Mouse (Mus musculus) thymus, postnatal 10 days (tissue): ENCODE measurements around the gene 5330417H12Rik.

ENCODE experiments used
- DNase-seq, 2 experiments: peaks; one replicate each; pipeline ENCODE4 v3.0.0; 2021; ENCODE audit warnings: low spot score in 2 of 2

The 5330417H12Rik gene

GRCm38 (mm10) chr7:107625061-107625460, at the start of gene 5330417H12Rik:
TSS of gene 5330417H12Rik (minus strand) at chr7:107625161.
- no peak for DNase-seq

GRCm38 (mm10) chr7:107668514-107668913, 43.6 kb upstream of the 5330417H12Rik start:
- no peak for DNase-seq

GRCm38 (mm10) chr7:107666262-107666902, 41.4 kb upstream of the 5330417H12Rik start:
- no peak for DNase-seq

DNA sequence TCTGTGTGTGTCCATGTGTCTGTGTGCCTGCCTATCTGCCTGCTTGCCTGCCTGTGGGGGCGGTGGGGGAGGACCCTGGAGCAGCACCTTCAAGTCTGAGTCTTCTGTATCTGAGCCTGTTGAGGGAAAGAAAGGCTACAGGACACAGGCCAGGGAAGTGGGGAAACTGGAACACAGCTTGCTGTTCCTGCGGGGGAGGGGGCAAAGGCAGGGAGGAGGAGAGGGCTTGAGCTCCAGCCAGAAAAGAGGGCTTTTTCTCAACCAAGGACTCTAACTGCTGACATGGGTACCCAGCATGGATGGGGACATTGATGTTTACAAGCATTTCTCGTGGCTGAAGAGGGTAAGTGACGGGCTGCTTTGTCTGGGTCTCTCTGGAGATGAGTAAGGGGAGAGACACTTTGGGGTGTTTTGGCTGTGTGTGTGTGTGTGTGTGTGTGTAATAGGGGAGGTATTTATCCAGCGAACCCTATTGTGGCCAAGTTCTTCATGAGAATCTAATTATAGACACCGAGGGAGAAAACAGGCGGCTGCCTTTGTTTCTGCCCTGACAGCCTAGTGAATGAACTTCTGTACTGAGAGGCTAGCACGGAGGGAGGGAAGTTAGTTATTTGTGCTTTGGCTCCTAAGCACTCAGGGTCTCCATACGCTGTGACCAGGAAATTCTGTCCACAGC, 40.8 kb upstream of the 5330417H12Rik start:
- no peak for DNase-seq

- DNase-seq, result no peak
These were observed 40.2 kb upstream of the 5330417H12Rik start for GRCm38 (mm10) chr7:107665221-107665585.

DNA sequence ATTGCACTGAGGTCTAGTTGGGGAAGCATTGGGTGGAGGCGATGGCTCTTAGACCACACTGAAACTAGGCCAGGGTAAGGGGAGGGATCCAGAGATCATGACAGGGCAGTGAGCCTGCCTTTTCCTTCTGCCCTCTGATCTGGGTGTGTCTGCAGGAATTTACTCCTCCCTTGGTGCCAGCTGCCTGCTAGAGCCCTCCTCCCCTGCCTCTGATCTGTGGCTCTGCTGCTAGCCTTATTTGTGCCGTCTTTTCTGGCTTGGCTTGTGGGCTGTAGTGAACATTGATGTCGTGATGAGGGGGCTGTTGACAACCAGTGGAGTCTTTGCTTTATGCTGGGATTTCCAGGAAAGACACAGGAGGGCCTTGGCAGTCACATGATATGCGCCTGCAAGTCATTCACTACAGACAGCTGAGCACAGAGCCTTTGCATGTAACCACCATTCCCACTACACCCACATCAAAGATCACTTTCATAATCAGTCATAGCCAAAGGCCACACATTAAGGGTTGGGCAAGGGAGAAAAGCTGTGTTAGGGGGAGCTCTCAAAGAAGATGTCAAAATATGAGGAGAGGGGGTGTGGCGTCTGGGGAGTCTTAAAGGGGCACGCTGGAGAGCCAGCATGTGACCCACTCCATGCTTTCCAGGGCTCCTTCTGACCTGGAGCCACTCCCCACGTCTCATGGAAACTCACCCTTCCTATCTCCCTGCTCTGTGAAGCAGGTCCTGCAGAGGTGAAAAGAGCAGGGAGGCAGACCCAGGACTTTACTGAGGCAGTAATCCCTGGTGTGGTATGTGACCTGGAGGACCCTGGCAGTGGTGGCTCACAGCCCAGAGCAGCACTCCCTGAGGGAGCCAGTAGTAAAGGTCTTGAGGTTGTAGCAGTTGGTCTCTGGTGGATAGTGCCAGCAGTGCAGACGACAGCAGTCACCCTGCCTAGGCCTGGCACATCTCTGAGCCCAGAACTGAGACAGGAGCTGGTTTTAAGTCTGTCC, 39.4 kb upstream of the 5330417H12Rik start:
- DNase-seq, result no peak

DNA sequence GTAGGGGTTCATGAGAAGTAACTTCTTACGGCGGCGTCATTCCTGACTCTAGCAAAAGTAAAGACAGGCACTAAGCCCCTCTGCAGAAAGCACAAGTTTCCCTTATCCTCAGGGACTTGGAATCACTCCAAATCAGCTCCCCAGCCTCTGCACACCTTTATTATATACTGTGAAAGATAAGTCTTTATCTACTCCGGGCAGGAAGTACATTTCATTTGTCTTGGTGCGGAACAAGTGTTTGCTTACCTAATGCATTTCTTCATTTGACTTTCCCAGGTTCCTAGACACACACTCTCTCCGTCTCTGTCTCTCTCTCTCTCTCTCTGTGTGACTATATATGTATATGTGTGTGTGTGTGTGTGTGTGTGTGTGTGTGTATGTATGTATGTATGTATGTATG, 38.7 kb upstream of the 5330417H12Rik start:
- no peak for DNase-seq

DNA sequence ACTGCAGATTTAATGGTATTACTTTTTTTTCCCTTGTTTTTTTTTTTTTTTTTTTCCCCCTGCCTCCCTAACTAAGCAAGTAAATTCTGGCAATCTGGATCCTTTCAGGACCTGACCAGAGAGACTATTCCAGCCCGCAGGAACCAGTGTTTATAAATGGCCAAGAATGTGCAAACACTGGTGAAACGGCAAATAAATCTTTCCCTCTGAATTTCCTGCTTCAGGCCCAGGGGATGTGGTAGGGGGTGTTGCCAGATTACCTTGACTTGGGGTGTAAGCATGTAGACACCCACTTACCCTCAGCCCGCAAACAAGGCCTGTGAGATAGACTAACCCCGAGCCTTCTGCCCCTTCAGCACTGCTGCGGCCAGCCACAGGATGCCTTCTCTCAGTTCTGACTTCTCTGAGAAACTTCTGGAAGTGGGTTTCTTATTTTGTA, 36.9 kb upstream of the 5330417H12Rik start:
- no peak for DNase-seq

- DNase-seq, result peak; percentile 22 to 54
These were observed 36.4 kb upstream of the 5330417H12Rik start for GRCm38 (mm10) chr7:107661189-107661842.

GRCm38 (mm10) chr7:107659186-107659918, 34.4 kb upstream of the 5330417H12Rik start:
- DNase-seq, result peak; percentile 53

GRCm38 (mm10) chr7:107656451-107656850, 31.5 kb upstream of the 5330417H12Rik start:
- DNase-seq, result no peak

GRCm38 (mm10) chr7:107651821-107652220, 26.9 kb upstream of the 5330417H12Rik start:
- DNase-seq, result no peak

DNA sequence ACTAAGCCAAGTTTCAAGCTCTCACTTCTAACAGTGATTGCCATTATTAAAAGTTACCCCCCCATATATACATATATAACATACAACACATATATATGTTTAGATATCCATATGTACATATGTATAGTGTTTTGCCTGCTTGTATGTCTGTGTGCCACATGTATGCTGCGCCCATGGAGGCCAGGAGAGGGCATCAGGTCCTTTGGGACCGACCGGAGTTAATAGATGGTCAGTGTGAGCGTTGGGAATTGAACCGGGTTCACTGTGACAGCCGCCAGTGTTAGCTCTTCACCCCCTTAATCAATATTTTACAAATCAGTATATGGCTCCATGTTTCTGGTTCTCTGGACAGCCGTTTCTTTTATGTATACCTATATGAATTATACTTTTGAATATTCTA, 25.0 kb upstream of the 5330417H12Rik start:
- no peak for DNase-seq

DNA sequence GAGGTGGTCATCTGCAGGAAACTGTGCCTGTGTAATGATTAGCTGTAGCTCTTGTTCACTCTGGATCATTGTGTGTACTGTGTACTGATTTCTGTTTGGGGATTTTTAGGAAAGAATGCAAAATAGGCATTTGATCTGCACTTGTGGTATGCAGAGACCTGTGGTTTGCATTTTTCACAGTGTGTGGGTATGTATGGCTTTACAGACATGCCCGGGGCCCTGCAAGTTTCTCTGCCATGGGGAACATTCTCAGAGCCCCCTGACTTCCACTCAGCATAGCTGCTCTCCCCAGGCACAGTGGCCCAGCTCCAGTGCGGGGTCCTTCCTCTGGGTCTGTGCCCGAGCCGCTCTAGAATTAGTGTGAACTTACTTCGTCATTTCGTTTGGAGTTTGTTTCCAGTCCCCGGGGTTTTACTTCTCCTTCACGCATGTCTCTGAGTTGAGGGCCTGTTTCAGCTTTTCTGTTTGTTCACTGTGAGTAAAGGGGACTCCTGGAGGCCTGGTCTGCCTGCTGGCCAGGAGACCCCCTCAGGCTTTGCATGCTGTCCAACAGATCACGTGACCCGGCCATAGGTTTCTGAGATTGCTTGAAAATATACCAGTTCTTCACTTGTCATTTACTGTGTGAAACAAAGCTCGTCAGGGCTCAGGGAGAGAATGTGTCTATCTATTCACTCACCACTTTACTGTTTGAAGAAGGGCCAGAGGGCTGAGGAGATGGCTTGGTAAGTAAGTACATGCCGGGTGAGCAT, 24.2 kb upstream of the 5330417H12Rik start:
- no peak for DNase-seq

- no peak for DNase-seq
These were observed 20.0 kb upstream of the 5330417H12Rik start for GRCm38 (mm10) chr7:107644987-107645386.

DNA sequence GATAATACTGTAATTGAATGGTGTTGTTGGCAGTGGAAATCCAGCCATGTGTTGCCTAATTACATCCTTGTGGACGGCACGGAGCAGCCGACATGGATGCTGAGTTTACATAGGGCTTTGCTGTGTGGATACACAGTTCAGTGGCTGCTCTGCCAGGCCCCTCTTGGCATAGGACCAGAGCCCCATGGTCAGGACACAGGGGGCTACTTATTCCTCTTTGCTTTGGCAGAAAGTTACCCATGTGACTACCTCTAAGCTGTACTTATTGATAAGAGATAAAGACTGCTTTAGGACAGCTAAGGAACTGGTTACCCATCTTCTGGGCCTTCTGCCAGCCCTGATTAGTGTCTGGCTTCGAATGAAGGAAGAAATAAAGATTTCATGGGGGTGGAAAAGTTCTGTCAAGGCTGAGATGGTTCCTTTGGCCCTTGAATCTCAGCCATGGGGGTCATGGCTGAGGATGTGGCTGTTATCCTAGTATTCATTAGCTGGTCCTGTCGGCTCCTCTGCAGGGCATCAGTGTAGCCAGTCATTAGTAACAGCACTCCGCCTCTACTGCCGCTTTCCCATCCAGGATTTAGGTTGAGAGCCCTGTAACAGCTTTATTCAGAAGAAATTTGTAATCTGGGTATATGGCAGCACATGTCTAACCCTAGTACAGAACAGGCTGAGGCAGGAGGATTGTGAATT, 17.8 kb upstream of the 5330417H12Rik start:
- no peak for DNase-seq

DNA sequence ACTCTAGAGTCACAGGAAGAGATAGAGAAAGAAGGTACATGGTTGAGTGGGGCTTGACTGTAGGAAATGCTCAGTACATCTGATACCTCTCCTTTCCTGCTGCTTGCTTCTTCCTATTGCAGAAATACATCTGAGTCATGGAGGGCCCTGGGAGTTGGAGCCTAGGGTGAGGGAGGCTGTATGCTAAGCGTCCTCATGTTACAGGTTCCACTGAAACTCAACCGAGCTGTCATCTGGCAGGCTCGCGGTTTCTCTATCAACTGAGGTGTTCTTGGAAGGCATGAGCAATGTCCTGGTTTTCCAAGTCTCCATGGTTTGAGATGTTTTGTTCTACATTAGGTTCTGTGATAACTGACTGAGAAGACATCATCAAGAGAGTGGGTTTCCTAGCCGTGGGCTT, 13.1 kb upstream of the 5330417H12Rik start:
- DNase-seq, result no peak

DNA sequence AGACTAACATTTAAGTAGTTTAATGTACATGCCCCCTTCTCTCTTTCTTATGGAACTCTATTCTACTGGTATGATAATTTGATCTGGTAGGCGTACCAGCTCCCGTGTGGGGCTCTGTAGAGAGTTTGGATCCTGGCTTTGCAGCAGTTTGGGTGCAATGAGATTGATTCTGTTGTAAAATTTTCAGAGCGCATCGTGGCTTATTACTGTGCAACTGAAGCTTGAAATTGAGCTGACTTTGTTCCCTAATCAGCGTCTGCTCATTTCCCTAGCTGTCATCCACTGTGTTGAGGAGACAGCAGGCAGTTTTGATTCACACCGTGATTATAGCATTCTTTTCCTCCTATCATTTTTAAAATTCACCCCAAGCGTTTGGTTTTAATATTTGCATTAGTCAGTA, 12.4 kb upstream of the 5330417H12Rik start:
- no peak for DNase-seq

DNA sequence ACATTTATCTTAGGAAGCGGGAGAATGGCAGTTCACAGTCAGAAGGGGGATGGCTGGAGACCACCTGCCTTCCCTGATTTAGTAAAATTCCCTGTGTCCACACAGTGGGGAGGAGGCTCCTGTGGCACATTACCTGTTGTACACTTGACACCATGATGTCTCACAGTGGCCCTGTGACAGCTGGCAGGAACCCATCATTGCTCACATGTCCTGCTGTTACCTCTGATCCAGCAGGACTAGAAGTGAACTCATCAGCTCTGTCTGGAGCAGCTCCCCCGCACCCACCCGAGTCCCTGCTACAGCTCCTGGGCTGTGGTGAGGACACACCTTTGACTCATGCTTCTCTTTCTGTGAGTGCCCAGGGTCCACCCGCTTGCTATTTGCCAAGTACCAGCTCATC, 8.2 kb upstream of the 5330417H12Rik start:
- no peak for DNase-seq

GRCm38 (mm10) chr7:107628383-107628782, 3.4 kb upstream of the 5330417H12Rik start:
- DNase-seq, result no peak
